Mouse (Mus musculus) kidney, embryonic 14.5 days (tissue): ENCODE measurements around the gene Rab11a. TPM values are rescaled to one million over a fixed set of nuclear protein-coding genes. Genes with fewer than 3 reads are reported as not detected.

Source experiments
- ATAC-seq: fragments of 200-750 bp; cut with Nextera tagmentation; 2 replicates; pipeline ENCODE4 v1.8.0; 2017; ENCODE audit warnings: moderate number of reproducible peaks, mild to moderate bottlenecking, moderate TSS enrichment, moderate library complexity; ENCODE audit not compliant: low FRiP score, low TSS enrichment
- H3K27ac ChIP-seq: fragments of 300-500 bp; sonication (generic); 2 replicates; pipeline ENCODE4 v1.5.1; 2014; ENCODE audit warnings: low read depth, mild to moderate bottlenecking, low read length, moderate library complexity, mixed read lengths
- H3K27me3 ChIP-seq: fragments of 300-500 bp; sonication (generic); 2 replicates; pipeline ENCODE4 v1.6.1; 2014; ENCODE audit warnings: mild to moderate bottlenecking, low read length; ENCODE audit not compliant: control insufficient read depth, insufficient read depth
- H3K36me3 ChIP-seq: fragments of 300-500 bp; sonication (generic); 2 replicates; pipeline ENCODE4 v1.6.1; 2014; ENCODE audit warnings: low read length, mixed read lengths; ENCODE audit not compliant: control insufficient read depth, insufficient read depth
- H3K4me1 ChIP-seq: fragments of 300-500 bp; sonication (generic); 2 replicates; pipeline ENCODE4 v1.6.1; 2014; ENCODE audit warnings: low read length, mixed read lengths; ENCODE audit not compliant: control insufficient read depth, insufficient read depth
- H3K4me2 ChIP-seq: fragments of 300-500 bp; sonication (generic); replicated peaks from 2 replicates; pipeline ENCODE4 v1.6.1; 2014; ENCODE audit warnings: low read depth, mild to moderate bottlenecking, low read length
- H3K4me3 ChIP-seq: fragments of 300-500 bp; sonication (generic); 2 replicates; pipeline ENCODE4 v1.5.1; 2014; ENCODE audit warnings: mild to moderate bottlenecking, low read length
- H3K9ac ChIP-seq: fragments of 300-500 bp; sonication (generic); 2 replicates; pipeline ENCODE4 v1.6.1; 2014; ENCODE audit warnings: low read depth, mild to moderate bottlenecking, low read length, moderate library complexity
- H3K9me3 ChIP-seq: fragments of 300-500 bp; sonication (generic); 2 replicates; pipeline ENCODE4 v1.6.1; 2016; ENCODE audit warnings: low read length; ENCODE audit not compliant: control insufficient read depth
- WGBS: fragments of 180-500 bp; shearing (Covaris S2); extraction: QIAGEN DNeasy Blood & Tissue Kit; methylation state at CpG from one replicate; pipeline ENCODE4 v1.1.7; 2014; 5-methylcytosine and 5-hydroxymethylcytosine counted together
- polyA plus RNA-seq: library from polyadenylated mRNA; unstranded; fragments of >200 nt; fragmentation: Nextera tagmentation; extraction: Ambion mirVana; gene quantifications from 2 replicates; pipeline ENCODE4 v1.2.1, GENCODE M21; 2014

Rab11a gene
- 498 and 551 TPM in 2 replicates for polyA plus RNA-seq

GRCm38 (mm10) chr9:64737406-64738201 is at the start of gene Rab11a:
Rab11a (minus strand) TSS chr9:64737758.
- Histone ChIP-seq H3K27ac (peak within 1 kb of the TSS; percentile 90), H3K9me3 (no peaks in the 10 kb centered on the region), H3K36me3 (no peaks in the 10 kb centered on the region), H3K9ac (peak within 1 kb of the TSS; percentile 77), H3K4me3 (peak within 1 kb of the TSS; percentile 68), H3K27me3 (no peaks in the 10 kb centered on the region), H3K4me1 (peaks cover 6% of the 10 kb centered on the region; the same call in 1 of the 2 replicates), H3K4me2 (peak within 1 kb of the TSS; percentile 82)
- ATAC-seq: peak; percentile 96
- under 1% methylated on average over 61 of the region's 61 CpGs for WGBS

- Histone ChIP-seq H3K4me1 (no peaks in the 10 kb centered on the region), H3K4me2 (no peak overlapping the region), H3K27me3 (no peaks in the 10 kb centered on the region), H3K9me3 (no peaks in the 10 kb centered on the region), H3K4me3 (no peak overlapping the region), H3K9ac (no peak overlapping the region), H3K36me3 (no peaks in the 10 kb centered on the region), H3K27ac (no peak overlapping the region)
- no peak for ATAC-seq
- WGBS: 78% methylated on average over 9 of the region's 9 CpGs
These were observed 48.8 kb upstream of the Rab11a start for GRCm38 (mm10) chr9:64786216-64786905.

- ATAC-seq: no peak
- no peaks in the 10 kb centered on the region for H3K9me3 ChIP-seq
- 32% methylated on average over 4 of the region's 4 CpGs for WGBS
- H3K27me3 ChIP-seq: no peaks in the 10 kb centered on the region
- H3K4me3 ChIP-seq: no peak overlapping the region
- H3K27ac ChIP-seq: no peak overlapping the region
- no peaks in the 10 kb centered on the region for H3K36me3 ChIP-seq
- H3K9ac ChIP-seq: no peak overlapping the region
- H3K4me2 ChIP-seq: no peak overlapping the region
- H3K4me1 ChIP-seq: no peaks in the 10 kb centered on the region
These were observed 47.3 kb upstream of the Rab11a start for GRCm38 (mm10) chr9:64784841-64785240.

GRCm38 (mm10) chr9:64783511-64783910 is 46.0 kb upstream of the Rab11a start:
- 89% methylated on average over 7 of the region's 7 CpGs for WGBS
- no peak for ATAC-seq
- no peaks in the 10 kb centered on the region for H3K36me3 ChIP-seq

GRCm38 (mm10) chr9:64779628-64780027 is 42.1 kb upstream of the Rab11a start:
- Histone ChIP-seq H3K9ac (no peak overlapping the region), H3K9me3 (no peaks in the 10 kb centered on the region), H3K4me2 (no peak overlapping the region), H3K4me3 (no peak overlapping the region), H3K36me3 (no peaks in the 10 kb centered on the region), H3K4me1 (no peaks in the 10 kb centered on the region), H3K27me3 (no peaks in the 10 kb centered on the region), H3K27ac (no peak overlapping the region)
- ATAC-seq: no peak
- WGBS: 46% methylated on average over 7 of the region's 7 CpGs

More at GRCm38 (mm10) chr9:64783511-64783910, 46.0 kb upstream of the Rab11a start:
- Histone ChIP-seq H3K9ac (no peak overlapping the region), H3K27ac (no peak overlapping the region), H3K4me2 (no peak overlapping the region), H3K4me1 (no peaks in the 10 kb centered on the region), H3K27me3 (no peaks in the 10 kb centered on the region), H3K9me3 (no peaks in the 10 kb centered on the region), H3K4me3 (no peak overlapping the region)

- WGBS: 63% methylated on average over 1 of the region's 1 CpGs
These were observed 40.6 kb upstream of the Rab11a start for GRCm38 (mm10) chr9:64778151-64778550.

GRCm38 (mm10) chr9:64777441-64777987 is 40.0 kb upstream of the Rab11a start:
- no peak for ATAC-seq
- Histone ChIP-seq H3K27ac (no peak overlapping the region), H3K27me3 (no peaks in the 10 kb centered on the region), H3K4me3 (no peak overlapping the region), H3K9ac (no peak overlapping the region), H3K36me3 (no peaks in the 10 kb centered on the region), H3K9me3 (no peaks in the 10 kb centered on the region), H3K4me2 (no peak overlapping the region), H3K4me1 (no peaks in the 10 kb centered on the region)
- 87% methylated on average over 4 of the region's 4 CpGs for WGBS

More at GRCm38 (mm10) chr9:64778151-64778550, 40.6 kb upstream of the Rab11a start:
- ATAC-seq: no peak
- Histone ChIP-seq H3K27ac (no peak overlapping the region), H3K9me3 (no peaks in the 10 kb centered on the region), H3K36me3 (no peaks in the 10 kb centered on the region), H3K27me3 (no peaks in the 10 kb centered on the region), H3K9ac (no peak overlapping the region), H3K4me3 (no peak overlapping the region), H3K4me2 (no peak overlapping the region), H3K4me1 (no peaks in the 10 kb centered on the region)

GRCm38 (mm10) chr9:64775491-64775890 is 37.9 kb upstream of the Rab11a start:
- 80% methylated on average over 4 of the region's 4 CpGs for WGBS

GRCm38 (mm10) chr9:64774883-64775282 is 37.3 kb upstream of the Rab11a start:
- H3K4me2 ChIP-seq: no peak overlapping the region
- no peaks in the 10 kb centered on the region for H3K27me3 ChIP-seq
- ATAC-seq: no peak
- no peaks in the 10 kb centered on the region for H3K4me1 ChIP-seq
- 88% methylated on average over 2 of the region's 2 CpGs for WGBS
- H3K27ac ChIP-seq: no peak overlapping the region
- H3K36me3 ChIP-seq: no peaks in the 10 kb centered on the region
- no peaks in the 10 kb centered on the region for H3K9me3 ChIP-seq
- H3K9ac ChIP-seq: no peak overlapping the region
- no peak overlapping the region for H3K4me3 ChIP-seq

More at GRCm38 (mm10) chr9:64775491-64775890, 37.9 kb upstream of the Rab11a start:
- no peaks in the 10 kb centered on the region for H3K36me3 ChIP-seq
- no peak overlapping the region for H3K9ac ChIP-seq
- H3K4me2 ChIP-seq: no peak overlapping the region
- no peaks in the 10 kb centered on the region for H3K27me3 ChIP-seq
- no peaks in the 10 kb centered on the region for H3K4me1 ChIP-seq
- ATAC-seq: no peak
- no peak overlapping the region for H3K4me3 ChIP-seq
- H3K27ac ChIP-seq: no peak overlapping the region
- H3K9me3 ChIP-seq: no peaks in the 10 kb centered on the region
